Mouse (Mus musculus): ENCODE data around the gene Mical3.

DNA sequence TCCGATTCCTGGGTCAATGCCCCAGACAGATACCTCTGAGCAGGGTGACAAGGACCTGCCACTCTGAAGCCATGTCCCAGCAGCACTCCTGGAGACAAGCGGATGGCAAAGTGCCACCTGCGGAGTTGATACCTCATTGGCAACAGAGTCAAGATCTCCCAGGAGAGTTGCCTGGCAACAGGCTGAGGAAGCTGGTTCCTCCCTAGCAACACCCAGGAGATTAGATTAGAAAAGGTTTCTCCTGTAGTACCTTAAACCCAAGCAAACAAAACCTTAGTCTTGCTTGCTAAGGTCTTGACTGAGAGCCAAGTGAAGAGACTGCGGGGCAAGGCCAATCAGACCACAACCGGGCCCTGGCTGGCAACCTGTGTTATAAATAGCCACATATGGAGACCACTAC is 103.5 kb downstream of the Mical3 start:
- no peak for TF ChIP-seq CTCF (IDR thresholded peaks at IDR 0.05; ENCODE audit: borderline replicate concordance, insufficient read depth, low read length)
- no peak for TF ChIP-seq POLR2A (IDR thresholded peaks at IDR 0.05; ENCODE audit: low read depth, low read length)
